Comparison of ENCODE assay signal across 8 mouse cellular contexts in genomic region chr6:135251849-135252727, GRCm38 (mm10). TPM values are rescaled to one million over a fixed set of nuclear protein-coding genes. Genes with fewer than 3 reads are reported as not detected.
DNase-seq lines count a peak whose midpoint lies in the region; ATAC-seq and TF ChIP-seq lines count a peak whose summit lies in the region.

No protein-coding gene starts in this region.

- H3K4me2 ChIP-seq in heart, embryonic 16.5 days (ENCODE audit: low read depth, low read length), result peak overlapping the region; percentile 61
- peak overlapping the region; percentile 23; the same call in 1 of the 2 replicates for H3K4me2 ChIP-seq in liver, embryonic 13.5 days
- H3K4me2 ChIP-seq in neural tube, embryonic 12.5 days (replicated peaks), result peak overlapping the region; percentile 57

- H3K27ac ChIP-seq in heart, embryonic 16.5 days (ENCODE audit: low read length), result peak overlapping the region; percentile 26
- no peak overlapping the region for H3K27ac ChIP-seq in liver, embryonic 13.5 days
- H3K27ac ChIP-seq in neural tube, embryonic 12.5 days, result peak overlapping the region; percentile 21; the same call in 1 of the 2 replicates

- H3K27me3 ChIP-seq in E14TG2a.4 (ENCODE audit: insufficient read depth, low read length), result peaks cover 33% of the 10 kb centered on the region
- no peaks in the 10 kb centered on the region; the same call in 1 of the 2 replicates for H3K27me3 ChIP-seq in heart, embryonic 16.5 days (ENCODE audit: control insufficient read depth, insufficient read depth, low read length)
- H3K27me3 ChIP-seq in liver, embryonic 13.5 days, result peaks cover 48% of the 10 kb centered on the region
- H3K27me3 ChIP-seq in neural tube, embryonic 12.5 days (replicated peaks), result no peaks in the 10 kb centered on the region

- WGBS in heart, embryonic 16.5 days, result 38% methylated on average over 24 of the region's 24 CpGs
- WGBS in liver, embryonic 13.5 days (ENCODE audit: insufficient replicate concordance), result 44% methylated on average over 24 of the region's 24 CpGs
- 51% methylated on average over 24 of the region's 24 CpGs for WGBS in neural tube, embryonic 12.5 days

- H3K4me3 ChIP-seq in E14TG2a.4 (replicated peaks; ENCODE audit: low read length), result peak overlapping the region; percentile 29; the same call in 1 of the 2 replicates
- H3K4me3 ChIP-seq in heart, embryonic 16.5 days (ENCODE audit: low read length), result peak overlapping the region; percentile 25
- no peak overlapping the region for H3K4me3 ChIP-seq in liver, embryonic 13.5 days (replicated peaks)
- no peak overlapping the region; the same call in 1 of the 2 replicates for H3K4me3 ChIP-seq in neural tube, embryonic 12.5 days

- H3K4me1 ChIP-seq in E14TG2a.4 (replicated peaks; ENCODE audit: low read depth, low read length), result peaks cover 44% of the 10 kb centered on the region
- peaks cover 25% of the 10 kb centered on the region for H3K4me1 ChIP-seq in heart, embryonic 16.5 days (ENCODE audit: control insufficient read depth, insufficient read depth, low read length)
- H3K4me1 ChIP-seq in liver, embryonic 13.5 days (replicated peaks), result peaks cover 12% of the 10 kb centered on the region
- H3K4me1 ChIP-seq in neural tube, embryonic 12.5 days, result peaks cover 19% of the 10 kb centered on the region

- TF ChIP-seq CTCF in E14TG2a.4 (conservative IDR thresholded peaks at IDR 0.05; ENCODE audit: low read length), result no peak
- TF ChIP-seq CTCF in brain, embryonic 14.5 days (IDR thresholded peaks at IDR 0.05; ENCODE audit: borderline replicate concordance, extremely low read depth, insufficient read depth, insufficient read length), result no peak

- DNase-seq in brain, embryonic 14.5 days (ENCODE audit: low read depth), result peak; percentile 76
- DNase-seq in liver, embryonic 13.5 days, result no peak
- DNase-seq in T-cell, adult 2 months (ENCODE audit: low spot score), result no peak
- DNase-seq in cerebellum, adult 11 months, result no peak
- no peak for DNase-seq in left cerebral cortex, adult 8-10 months (ENCODE audit: low spot score in 2 of 2)

- peak overlapping the region; percentile 37 for H3K9ac ChIP-seq in heart, embryonic 16.5 days (ENCODE audit: low read length)
- no peak overlapping the region for H3K9ac ChIP-seq in liver, embryonic 13.5 days
- H3K9ac ChIP-seq in neural tube, embryonic 12.5 days, result no peak overlapping the region

- H3K36me3 ChIP-seq in E14TG2a.4 (ENCODE audit: insufficient read depth, low read length), result no peaks in the 10 kb centered on the region
- H3K36me3 ChIP-seq in heart, embryonic 16.5 days (ENCODE audit: control insufficient read depth, insufficient read depth), result no peaks in the 10 kb centered on the region
- H3K36me3 ChIP-seq in liver, embryonic 13.5 days, result no peaks in the 10 kb centered on the region
- no peaks in the 10 kb centered on the region for H3K36me3 ChIP-seq in neural tube, embryonic 12.5 days

- ATAC-seq in heart, embryonic 16.5 days (replicated peaks; ENCODE audit: extremely low read depth, insufficient read depth, low FRiP score), result peak; percentile 28; the same call in 1 of the 2 replicates
- no peak for ATAC-seq in liver, embryonic 13.5 days (ENCODE audit: low read depth)
- ATAC-seq in neural tube, embryonic 12.5 days (ENCODE audit: low FRiP score, low read depth), result peak; percentile 71

- peaks cover 25% of the 10 kb centered on the region for H3K9me3 ChIP-seq in E14TG2a.4 (ENCODE audit: low read length)
- H3K9me3 ChIP-seq in heart, embryonic 16.5 days (replicated peaks; ENCODE audit: control insufficient read depth, low read length), result no peaks in the 10 kb centered on the region; the same call in 1 of the 2 replicates
- no peaks in the 10 kb centered on the region for H3K9me3 ChIP-seq in liver, embryonic 13.5 days (replicated peaks)
- H3K9me3 ChIP-seq in neural tube, embryonic 12.5 days, result no peaks in the 10 kb centered on the region; the same call in 1 of the 2 replicates

- TF ChIP-seq POLR2A in brain, embryonic 14.5 days (IDR thresholded peaks at IDR 0.05; ENCODE audit: borderline replicate concordance, extremely low read depth, insufficient read depth, insufficient read length, poor library complexity, severe bottlenecking), result no peak

RNA-seq across cellular contexts. Expression of gene Gsg1, which starts 2.1 kb away (rescaled TPM):
- polyA plus RNA-seq in brain, embryonic 14.5 days (2012; rRNA removed), result 0.27 and 0.44 TPM in 2 replicates
- polyA plus RNA-seq in heart, embryonic 16.5 days (2015; fragmentation: Nextera tagmentation; extraction: Ambion mirVana), result 0.64 and 0.66 TPM in 2 replicates
- 0.15 and 0.16 TPM in 2 replicates for polyA plus RNA-seq in liver, embryonic 13.5 days (2015; fragmentation: Nextera tagmentation; extraction: Ambion mirVana)
- 0.44 and 0.78 TPM in 2 replicates for polyA plus RNA-seq in neural tube, embryonic 12.5 days (2016; fragmentation: Nextera tagmentation; extraction: Ambion mirVana)
- not detected for total RNA-seq in left cerebral cortex, adult 8-10 months (2022)

RNA-seq across cellular contexts. Expression of gene Hebp1, which starts 54.3 kb away (rescaled TPM):
- 5.5 and 7.2 TPM in 2 replicates for polyA plus RNA-seq in brain, embryonic 14.5 days (2012; rRNA removed)
- polyA plus RNA-seq in heart, embryonic 16.5 days (2015; fragmentation: Nextera tagmentation; extraction: Ambion mirVana), result 11.9 and 15.1 TPM in 2 replicates
- 129 and 141 TPM in 2 replicates for polyA plus RNA-seq in liver, embryonic 13.5 days (2015; fragmentation: Nextera tagmentation; extraction: Ambion mirVana)
- polyA plus RNA-seq in neural tube, embryonic 12.5 days (2016; fragmentation: Nextera tagmentation; extraction: Ambion mirVana), result 5.2 and 7.1 TPM in 2 replicates
- total RNA-seq in left cerebral cortex, adult 8-10 months (2022), result 10 to 100 TPM; 48.6 to 60.9 (median 56.7) TPM

RNA-seq across cellular contexts. Expression of gene Fam234b, which starts 54.3 kb away (rescaled TPM):
- polyA plus RNA-seq in brain, embryonic 14.5 days (2012; rRNA removed), result 78.3 and 87.5 TPM in 2 replicates
- 11.0 and 12.2 TPM in 2 replicates for polyA plus RNA-seq in heart, embryonic 16.5 days (2015; fragmentation: Nextera tagmentation; extraction: Ambion mirVana)
- polyA plus RNA-seq in liver, embryonic 13.5 days (2015; fragmentation: Nextera tagmentation; extraction: Ambion mirVana), result 30.1 and 43.5 TPM in 2 replicates
- polyA plus RNA-seq in neural tube, embryonic 12.5 days (2016; fragmentation: Nextera tagmentation; extraction: Ambion mirVana), result 53.9 and 57.9 TPM in 2 replicates
- 100 to 1,000 TPM; 149 to 164 (median 160) TPM for total RNA-seq in left cerebral cortex, adult 8-10 months (2022)

RNA-seq across cellular contexts. Expression of gene Pbp2, which starts 58.1 kb away (rescaled TPM):
- polyA plus RNA-seq in brain, embryonic 14.5 days (2012; rRNA removed), result 0.08 TPM in 1 of 2 replicates, not detected in the other
- not detected in 2 replicates for polyA plus RNA-seq in heart, embryonic 16.5 days (2015; fragmentation: Nextera tagmentation; extraction: Ambion mirVana)
- polyA plus RNA-seq in liver, embryonic 13.5 days (2015; fragmentation: Nextera tagmentation; extraction: Ambion mirVana), result not detected in 2 replicates
- 0.20 TPM in 1 of 2 replicates, not detected in the other for polyA plus RNA-seq in neural tube, embryonic 12.5 days (2016; fragmentation: Nextera tagmentation; extraction: Ambion mirVana)
- total RNA-seq in left cerebral cortex, adult 8-10 months (2022), result under 1 TPM in 1 of 4 experiments, not detected in 3; 0.48 TPM

Comparison
In these comparisons a context has a peak if more than half of its experiments do, and no peak if none do; other contexts are left out.
1. H3K4me3 ChIP-seq: peak in E14TG2a.4 (single experiment) and heart, embryonic 16.5 days (single experiment); none in liver, embryonic 13.5 days (single experiment) and neural tube, embryonic 12.5 days (single experiment).
2. Peak in every context shown above with its lines, with median percentiles within 50 percentile points of each other: H3K4me2 ChIP-seq.